Mouse (Mus musculus): ENCODE data around the gene Cyp2c38.
"Not testable (repeated sequence)": the region's sequence is repeated elsewhere in the genome, so short reads cannot be mapped to it uniquely, and the experiment has no call there.

The Cyp2c38 gene

DNA sequence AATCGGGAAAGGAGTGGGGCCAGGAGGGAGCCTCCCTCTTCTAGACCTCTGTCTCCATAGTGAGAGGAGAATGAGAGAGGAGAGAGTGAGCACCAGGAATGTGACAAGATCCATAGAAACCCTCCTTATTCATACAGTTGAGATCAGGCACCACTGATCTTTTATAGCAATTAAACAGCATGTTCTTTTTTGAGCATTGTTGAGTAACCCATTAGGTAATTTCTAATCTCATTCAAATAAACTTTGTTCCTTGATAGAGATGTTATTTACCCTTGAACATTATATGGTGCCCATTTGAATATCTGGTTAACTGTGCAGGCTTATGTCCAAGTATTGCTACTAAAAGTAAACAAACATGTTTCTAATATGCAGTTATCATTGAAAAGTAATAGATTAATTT is at the start of gene Cyp2c38:
Cyp2c38 (minus strand) TSS at position 135 of the 400 bp plus-strand sequence.
- no peak for DNase-seq (ENCODE audit: low spot score in 2 of 2)

GRCm38 (mm10) chr19:39510534-39510933 is 47.7 kb upstream of the Cyp2c38 start, which contains the start of gene Cyp2c39:
TSS of gene Cyp2c39 (plus strand) at chr19:39510862.
- no peak for DNase-seq (ENCODE audit: low spot score in 2 of 2)

- no peak for DNase-seq (ENCODE audit: low spot score in 2 of 2)
Observed at GRCm38 (mm10) chr19:39509533-39509932, 46.7 kb upstream of the Cyp2c38 start.

- DNase-seq (ENCODE audit: low spot score in 2 of 2) = no peak
Observed at GRCm38 (mm10) chr19:39506341-39506740, 43.5 kb upstream of the Cyp2c38 start.

DNA sequence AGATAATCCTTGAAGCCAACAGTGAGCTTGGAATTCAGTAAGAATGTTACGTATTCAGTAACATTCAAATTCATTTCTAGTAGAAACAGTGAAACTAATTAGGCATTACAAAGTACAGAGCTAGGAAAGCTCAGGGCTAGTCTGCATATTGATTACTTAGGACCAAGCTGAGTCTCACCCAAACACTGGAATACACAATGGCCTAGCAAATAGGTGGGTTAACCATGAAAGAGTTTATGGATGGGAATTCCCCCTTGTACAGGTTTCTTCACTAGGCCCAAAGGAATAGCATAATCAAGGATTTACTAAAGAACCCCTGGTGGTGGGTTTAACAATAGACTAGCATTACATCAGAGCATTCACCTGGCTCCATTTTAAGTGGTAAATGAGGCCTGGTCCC is 21.1 kb upstream of the Cyp2c38 start:
- not testable (repeated sequence) for DNase-seq (ENCODE audit: low spot score in 2 of 2)

DNA sequence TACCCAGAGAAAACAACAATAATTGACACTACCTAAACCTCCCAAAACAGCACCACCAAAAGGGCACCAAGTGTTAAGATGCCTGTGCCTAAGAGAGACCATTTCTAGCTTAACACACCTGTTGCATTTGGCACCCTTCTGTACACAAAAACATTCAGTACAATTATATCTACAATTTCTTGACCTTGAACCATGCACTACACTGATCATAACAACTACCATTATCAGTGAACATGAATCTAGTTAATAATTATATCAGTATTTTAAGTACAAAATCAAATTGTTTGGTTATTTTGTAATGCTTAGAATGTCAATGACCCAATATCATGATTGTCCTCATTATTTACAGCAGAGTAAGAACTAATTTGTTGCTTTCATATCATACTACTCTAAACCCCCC is 1.0 kb upstream of the Cyp2c38 start:
- DNase-seq (ENCODE audit: low spot score in 2 of 2) = no peak
